Mouse (Mus musculus) ES-E14 (cell line): ENCODE measurements around the gene Ralb.

Experiments used
- CHD2 ChIP-seq: IDR thresholded peaks from 2 replicates; pipeline ENCODE4 v1.6.1; 2014; ENCODE audit warnings: mild to moderate bottlenecking, low read depth, low read length, inconsistent platforms
- MAFK ChIP-seq: IDR thresholded peaks from 2 replicates; pipeline ENCODE4 v1.6.1; 2014; ENCODE audit warnings: mild to moderate bottlenecking, low read depth, low read length, inconsistent platforms; ENCODE audit not compliant: insufficient read depth

DNA sequence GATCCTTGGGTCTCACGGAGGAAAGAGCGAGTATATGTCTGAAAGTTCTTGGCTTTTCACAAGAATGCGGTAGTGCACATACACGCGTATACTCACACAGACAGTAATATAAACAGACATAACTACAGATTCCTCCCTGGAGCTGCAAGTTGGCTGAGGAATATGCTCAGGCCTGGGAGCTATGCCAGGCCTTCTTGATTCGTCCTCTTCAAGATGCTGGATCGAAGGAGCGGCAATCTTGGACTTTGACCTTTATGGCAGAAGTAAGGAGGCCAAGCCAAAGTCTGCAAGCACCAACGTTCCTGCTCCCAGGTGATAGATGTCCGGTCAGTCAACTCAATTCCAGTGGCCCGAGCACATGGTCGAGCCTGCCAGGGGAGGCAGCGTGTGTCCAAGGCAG, 26.3 kb upstream of the Ralb start:
- TF ChIP-seq CHD2 (no peak), MAFK (no peak)
